Mouse (Mus musculus): Measurements from ENCODE around the gene Zfhx3.

The Zfhx3 gene

GRCm38 (mm10) chr8:108089632-108090031 is 147.2 kb downstream of the Zfhx3 start:
- DNase-seq (ENCODE audit: low read depth), result no peak

- no peak for DNase-seq (ENCODE audit: low read depth)
Observed at GRCm38 (mm10) chr8:108098598-108098997, 156.2 kb downstream of the Zfhx3 start.

- peak; percentile 27 for DNase-seq (ENCODE audit: low read depth)
Observed at GRCm38 (mm10) chr8:108101131-108101530, 158.7 kb downstream of the Zfhx3 start.

- no peak for DNase-seq (ENCODE audit: low read depth)
Observed at GRCm38 (mm10) chr8:108101978-108102865, 159.8 kb downstream of the Zfhx3 start.

- no peak for DNase-seq (ENCODE audit: low read depth)
Observed at GRCm38 (mm10) chr8:108104471-108105098, 162.1 kb downstream of the Zfhx3 start.

DNA sequence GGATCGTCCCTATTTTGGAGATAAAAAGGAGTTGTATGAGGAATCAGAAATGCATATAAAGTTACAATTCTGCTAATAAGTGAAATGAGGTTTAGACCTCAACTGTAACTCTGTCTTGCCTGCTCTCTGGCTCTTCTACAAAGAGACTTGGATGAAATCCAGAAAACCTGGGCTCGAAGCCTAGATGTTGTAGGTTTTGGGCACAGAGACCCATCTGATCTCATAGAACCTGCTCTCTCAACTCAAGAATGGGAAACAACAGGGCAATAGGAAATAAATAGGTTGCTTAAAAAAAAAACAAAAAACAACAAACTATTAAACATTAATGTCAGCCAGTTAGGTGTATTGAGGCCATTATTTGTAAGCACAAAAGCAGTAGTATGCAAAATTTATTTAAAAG is 182.6 kb downstream of the Zfhx3 start:
- no peak for DNase-seq (ENCODE audit: low read depth)

- no peak for DNase-seq (ENCODE audit: low read depth)
Observed at GRCm38 (mm10) chr8:108125491-108125890, 183.0 kb downstream of the Zfhx3 start.

GRCm38 (mm10) chr8:108146536-108146935 is 204.1 kb downstream of the Zfhx3 start:
- DNase-seq (ENCODE audit: low read depth), result no peak

DNA sequence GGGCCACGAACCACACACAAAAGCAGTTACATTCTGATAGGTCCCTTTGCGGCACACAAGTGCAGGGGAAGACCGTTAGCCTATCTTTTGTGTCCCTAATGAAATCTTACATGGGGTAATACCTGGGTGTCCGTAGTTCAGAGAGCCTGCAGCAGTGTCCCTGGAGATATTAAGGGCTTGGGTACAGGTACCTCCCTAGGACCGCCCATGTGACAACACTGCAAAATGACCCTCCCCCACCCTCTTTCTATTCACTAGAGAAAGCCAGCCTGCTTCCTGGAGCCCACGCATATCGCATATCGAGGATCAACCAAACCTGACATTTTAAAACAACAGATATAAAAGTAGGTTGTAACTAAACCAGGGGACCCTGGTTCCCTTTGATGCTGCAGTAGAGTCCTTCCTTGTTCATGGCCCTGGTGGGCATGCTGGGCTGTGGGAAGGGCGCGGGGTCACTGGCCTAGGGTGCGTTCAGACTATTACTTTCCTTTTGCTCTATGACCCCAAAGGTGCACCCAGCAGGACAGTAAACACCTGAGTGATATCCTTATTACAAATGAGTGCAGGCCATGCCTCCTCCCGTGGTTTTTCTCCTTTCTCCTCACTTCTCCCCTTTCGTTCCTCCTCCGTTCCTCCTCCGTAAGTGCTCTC is 206.3 kb downstream of the Zfhx3 start:
- no peak for DNase-seq (ENCODE audit: low read depth)

GRCm38 (mm10) chr8:108170804-108171203 is 228.4 kb downstream of the Zfhx3 start:
- DNase-seq (ENCODE audit: low read depth), result no peak

GRCm38 (mm10) chr8:108183296-108183695 is 240.9 kb downstream of the Zfhx3 start:
- DNase-seq (ENCODE audit: low read depth), result no peak

GRCm38 (mm10) chr8:108183948-108184347 is 241.5 kb downstream of the Zfhx3 start:
- DNase-seq (ENCODE audit: low read depth), result no peak

GRCm38 (mm10) chr8:108186289-108186688 is 243.8 kb downstream of the Zfhx3 start:
- DNase-seq (ENCODE audit: low read depth), result no peak

DNA sequence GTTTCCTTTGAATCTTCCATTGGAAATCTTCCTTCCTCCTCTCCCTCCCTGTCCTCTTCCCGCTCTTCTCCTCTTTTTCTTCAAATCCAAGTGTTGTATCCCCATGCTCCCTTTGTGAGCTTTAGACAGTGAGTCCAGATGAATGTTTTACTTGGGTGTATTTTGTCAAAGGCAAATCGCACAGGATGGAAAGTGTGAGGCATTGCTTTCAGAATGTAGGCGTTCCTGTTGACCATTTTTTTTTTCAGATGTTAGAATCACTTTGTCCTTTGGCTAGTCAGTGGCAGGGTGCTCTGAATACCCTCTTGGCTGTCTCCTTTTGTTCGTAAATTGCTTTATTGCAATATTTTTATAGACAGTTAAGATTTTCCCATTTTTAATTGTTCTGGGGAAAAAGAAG is 245.6 kb downstream of the Zfhx3 start:
- DNase-seq (ENCODE audit: low read depth), result no peak

DNA sequence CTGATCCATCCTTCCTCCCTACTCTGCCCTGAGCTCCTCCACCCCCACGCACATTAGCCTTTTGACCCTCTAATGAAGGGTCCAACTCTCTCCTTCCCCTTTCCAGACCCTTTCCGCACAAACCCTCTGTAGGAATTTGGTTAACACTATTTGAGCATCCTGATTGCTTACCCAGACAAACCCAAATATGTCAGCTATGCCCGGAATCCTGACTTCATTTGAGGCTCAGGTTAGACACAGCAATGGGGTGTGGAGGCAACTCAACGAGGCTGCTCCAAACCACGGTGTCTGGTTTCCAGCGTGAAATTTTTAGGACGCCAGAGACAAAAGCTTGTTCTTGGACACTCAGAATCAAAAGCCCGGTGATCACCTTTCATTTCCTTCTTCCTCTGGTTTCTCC is 252.1 kb downstream of the Zfhx3 start:
- DNase-seq (ENCODE audit: low read depth), result no peak

GRCm38 (mm10) chr8:108215026-108215425 is 272.6 kb downstream of the Zfhx3 start:
- DNase-seq (ENCODE audit: low read depth), result no peak

- DNase-seq (ENCODE audit: low read depth), result no peak
Observed at GRCm38 (mm10) chr8:108218171-108218840, 275.9 kb downstream of the Zfhx3 start.

DNA sequence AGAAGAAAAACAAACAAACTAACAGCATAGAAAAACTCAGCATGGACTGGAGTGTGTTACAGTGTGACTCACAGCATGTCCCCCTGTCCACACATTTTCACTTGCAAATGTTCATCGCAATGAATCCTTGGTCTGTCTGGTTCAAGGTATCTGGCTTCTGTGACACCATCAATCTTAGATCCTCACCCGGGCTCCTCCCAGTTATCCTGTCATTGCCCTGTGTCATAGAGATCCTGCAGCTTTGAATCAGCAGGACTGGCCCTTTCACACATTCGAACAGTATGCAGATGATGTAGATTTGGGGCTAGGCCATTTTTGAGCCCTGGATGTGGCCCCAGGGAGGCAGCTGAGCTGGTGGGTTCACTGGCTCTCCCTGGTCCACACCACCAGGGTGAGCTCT is 278.1 kb downstream of the Zfhx3 start:
- no peak for DNase-seq (ENCODE audit: low read depth)

DNA sequence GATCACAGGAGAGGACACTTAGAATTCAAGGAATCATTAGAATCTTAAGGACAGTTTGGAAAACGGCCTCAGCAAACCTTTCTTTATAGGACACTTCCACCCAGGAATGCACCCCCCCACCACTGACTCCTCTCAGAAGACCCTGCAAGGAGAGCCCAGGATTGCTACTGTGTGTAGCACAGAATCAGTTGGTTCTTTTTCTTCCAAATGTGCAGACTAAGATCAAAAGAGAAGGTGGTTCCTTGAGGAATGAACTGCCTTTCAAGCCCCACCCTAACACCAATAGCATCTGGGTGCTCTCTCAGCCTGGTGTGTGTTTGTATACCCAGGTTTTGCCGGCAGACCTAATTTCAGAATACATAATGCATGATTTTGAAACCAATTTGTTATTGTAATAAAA is 279.6 kb downstream of the Zfhx3 start:
- no peak for DNase-seq (ENCODE audit: low read depth)

DNA sequence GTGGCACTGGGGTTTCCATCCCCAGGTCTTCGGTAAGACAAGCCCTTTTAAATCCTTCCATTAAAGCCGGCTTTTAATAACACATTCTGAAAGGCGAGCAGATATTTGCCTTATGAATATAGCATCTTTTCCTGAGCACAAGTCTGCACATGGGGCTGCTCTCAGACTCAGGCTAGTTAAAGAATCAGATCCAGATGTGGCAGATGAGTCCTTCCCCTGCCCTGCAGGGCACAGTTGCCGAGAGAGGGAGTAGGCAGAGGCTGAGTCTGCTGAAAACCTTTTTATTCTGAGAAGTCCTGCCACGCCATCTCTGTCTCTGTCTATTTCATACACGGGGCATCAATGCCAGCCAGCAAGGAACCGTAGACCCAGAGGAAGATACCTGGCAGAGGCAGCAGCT is 289.9 kb downstream of the Zfhx3 start:
- DNase-seq (ENCODE audit: low read depth), result no peak

DNA sequence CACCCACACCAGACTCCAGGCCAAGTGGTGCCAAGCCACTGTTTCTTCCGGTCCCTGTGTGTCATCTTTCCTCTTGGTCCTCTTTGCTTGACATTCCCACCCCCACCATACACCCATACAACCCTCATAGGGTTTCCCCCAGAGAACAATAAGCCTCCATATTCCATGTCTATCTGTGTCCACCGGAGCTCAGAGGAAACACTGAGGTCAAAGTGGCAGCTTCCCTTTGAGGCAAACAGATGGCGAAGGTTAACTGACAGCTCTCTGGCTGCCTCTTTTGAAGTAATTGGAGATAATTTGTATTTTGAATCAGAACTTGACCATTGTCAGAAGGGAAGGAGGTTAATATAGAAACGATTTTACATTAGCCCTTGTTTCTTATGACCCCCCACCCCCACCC is 292.0 kb downstream of the Zfhx3 start:
- no peak for DNase-seq (ENCODE audit: low read depth)

- no peak for DNase-seq (ENCODE audit: low read depth)
Observed at GRCm38 (mm10) chr8:108236715-108237114, 294.3 kb downstream of the Zfhx3 start.

All from NIH3T3 (cell line).